Mouse (Mus musculus): ENCODE data around the gene Il9r. TPM values are rescaled to one million over a fixed set of nuclear protein-coding genes. Genes with fewer than 3 reads are reported as not detected.

Il9r gene
- total and polyA plus RNA-seq, 2 experiments from 2014 or later = not detected

- Histone ChIP-seq H3K4me2 (ENCODE audit: low read depth, low read length, poor library complexity, severe bottlenecking) (no peak overlapping the region), H3K27me3 (ENCODE audit: insufficient read depth, low read length) (no peaks in the 10 kb centered on the region), H3K36me3 (ENCODE audit: insufficient read depth, low read length) (peaks cover 30% of the 10 kb centered on the region), H3K4me3 (ENCODE audit: low read depth, low read length) (no peak overlapping the region), H3K27ac (ENCODE audit: low read depth, low read length) (no peak overlapping the region), H3K9ac (replicated peaks; ENCODE audit: low read length, poor library complexity, severe bottlenecking) (no peak overlapping the region), H3K4me1 (ENCODE audit: insufficient read depth, low read length) (peaks cover 8% of the 10 kb centered on the region; the same call in 1 of the 2 replicates), H3K9me3 (ENCODE audit: low read length) (no peaks in the 10 kb centered on the region)
- DNase-seq (ENCODE audit: low spot score) (no peak), ATAC-seq (ENCODE audit: low FRiP score) (no peak)
- TF ChIP-seq CTCF (IDR thresholded peaks at IDR 0.05) = no peak
- 96% methylated on average over 2 of the region's 2 CpGs for WGBS
These were observed 31.0 kb upstream of the Il9r start for GRCm38 (mm10) chr11:32231125-32231524.

DNA sequence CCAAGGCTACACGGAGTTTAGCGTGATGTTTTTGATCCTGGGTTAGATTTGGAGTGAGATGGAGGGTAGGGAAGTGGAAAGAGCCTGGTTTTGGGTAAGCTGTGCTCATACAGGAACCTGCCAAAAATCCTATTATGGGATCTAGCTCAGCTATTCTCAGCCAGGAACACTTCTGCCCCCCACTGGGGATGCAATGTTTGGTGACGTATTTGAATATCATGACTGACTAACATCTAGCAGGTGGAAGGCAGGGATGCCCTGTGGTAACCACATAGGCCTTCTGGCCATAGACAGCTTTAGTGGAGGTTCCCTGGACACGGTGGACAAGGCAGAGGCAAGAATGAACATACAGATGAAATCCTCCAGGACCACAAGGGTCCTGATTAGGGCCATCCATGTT, 30.1 kb upstream of the Il9r start:
- TF ChIP-seq CTCF (IDR thresholded peaks at IDR 0.05) = no peak
- DNase-seq (ENCODE audit: low spot score) = no peak
- H3K27me3 ChIP-seq (ENCODE audit: insufficient read depth, low read length) = no peaks in the 10 kb centered on the region
- 77% methylated on average over 4 of the region's 4 CpGs for WGBS
- no peak overlapping the region for H3K9ac ChIP-seq (replicated peaks; ENCODE audit: low read length, poor library complexity, severe bottlenecking)
- H3K4me2 ChIP-seq (ENCODE audit: low read depth, low read length, poor library complexity, severe bottlenecking) = no peak overlapping the region
- H3K4me3 ChIP-seq (ENCODE audit: low read depth, low read length) = no peak overlapping the region
- no peak overlapping the region for H3K27ac ChIP-seq (ENCODE audit: low read depth, low read length)
- no peak for ATAC-seq (ENCODE audit: low FRiP score)
- H3K36me3 ChIP-seq (ENCODE audit: insufficient read depth, low read length) = peaks cover 30% of the 10 kb centered on the region
- H3K4me1 ChIP-seq (ENCODE audit: insufficient read depth, low read length) = peaks cover 8% of the 10 kb centered on the region
- H3K9me3 ChIP-seq (ENCODE audit: low read length) = no peaks in the 10 kb centered on the region

GRCm38 (mm10) chr11:32228292-32228845, 28.3 kb upstream of the Il9r start:
- no peak for DNase-seq (ENCODE audit: low spot score)
- H3K36me3 ChIP-seq (ENCODE audit: insufficient read depth, low read length) = peaks cover 18% of the 10 kb centered on the region
- no peak overlapping the region for H3K4me3 ChIP-seq (ENCODE audit: low read depth, low read length)
- peaks cover 8% of the 10 kb centered on the region for H3K4me1 ChIP-seq (ENCODE audit: insufficient read depth, low read length)
- H3K27ac ChIP-seq (ENCODE audit: low read depth, low read length) = no peak overlapping the region
- no peaks in the 10 kb centered on the region for H3K9me3 ChIP-seq (ENCODE audit: low read length)
- no peak for TF ChIP-seq CTCF (IDR thresholded peaks at IDR 0.05)
- ATAC-seq (ENCODE audit: low FRiP score) = no peak
- H3K9ac ChIP-seq (replicated peaks; ENCODE audit: low read length, poor library complexity, severe bottlenecking) = no peak overlapping the region
- no peak overlapping the region for H3K4me2 ChIP-seq (ENCODE audit: low read depth, low read length, poor library complexity, severe bottlenecking)
- WGBS = 93% methylated on average over 3 of the region's 3 CpGs
- peaks cover 9% of the 10 kb centered on the region; the same call in 1 of the 2 replicates for H3K27me3 ChIP-seq (ENCODE audit: insufficient read depth, low read length)

- H3K4me2 ChIP-seq (ENCODE audit: low read depth, low read length, poor library complexity, severe bottlenecking) = peak overlapping the region; percentile 75
- TF ChIP-seq CTCF (IDR thresholded peaks at IDR 0.05) = no peak
- H3K9ac ChIP-seq (replicated peaks; ENCODE audit: low read length, poor library complexity, severe bottlenecking) = 0 out of 2 replicates have a peak overlapping the region, but pooled peaks have one; percentile 78
- H3K4me3 ChIP-seq (ENCODE audit: low read depth, low read length) = peak overlapping the region; percentile 62; the same call in 1 of the 2 replicates
- peaks cover 13% of the 10 kb centered on the region; the same call in 1 of the 2 replicates for H3K36me3 ChIP-seq (ENCODE audit: insufficient read depth, low read length)
- no peak for ATAC-seq (ENCODE audit: low FRiP score)
- peaks cover 8% of the 10 kb centered on the region for H3K4me1 ChIP-seq (ENCODE audit: insufficient read depth, low read length)
- peaks cover 9% of the 10 kb centered on the region; the same call in 1 of the 2 replicates for H3K27me3 ChIP-seq (ENCODE audit: insufficient read depth, low read length)
- DNase-seq (ENCODE audit: low spot score) = no peak
- no peaks in the 10 kb centered on the region for H3K9me3 ChIP-seq (ENCODE audit: low read length)
- no peak overlapping the region for H3K27ac ChIP-seq (ENCODE audit: low read depth, low read length)
- 90% methylated on average over 9 of the region's 9 CpGs for WGBS
These were observed 27.5 kb upstream of the Il9r start for GRCm38 (mm10) chr11:32227555-32227954.

DNA sequence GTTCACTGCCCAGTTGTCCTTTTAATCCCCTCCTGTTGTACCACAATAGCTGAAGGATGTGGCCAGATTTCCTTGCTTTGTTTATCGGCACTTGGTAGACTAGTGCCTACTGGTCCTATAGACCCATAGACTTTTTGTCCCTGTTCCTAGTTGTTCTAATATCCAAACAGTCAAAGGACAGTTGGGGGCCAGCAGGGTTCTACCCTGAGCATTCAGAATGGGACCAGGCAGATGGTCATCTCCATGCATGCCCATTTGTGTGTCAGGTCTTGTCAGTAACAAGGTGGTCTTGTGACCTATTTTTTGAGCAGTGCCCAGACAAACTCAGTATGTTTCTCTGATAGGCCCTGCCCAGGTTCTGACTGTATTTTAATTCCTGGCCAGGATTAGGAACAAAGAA, 27.0 kb upstream of the Il9r start:
- peaks cover 12% of the 10 kb centered on the region for H3K27me3 ChIP-seq (ENCODE audit: insufficient read depth, low read length)
- H3K4me3 ChIP-seq (ENCODE audit: low read depth, low read length) = peak overlapping the region; percentile 62
- H3K9ac ChIP-seq (replicated peaks; ENCODE audit: low read length, poor library complexity, severe bottlenecking) = peak overlapping the region; percentile 78
- no peak for ATAC-seq (ENCODE audit: low FRiP score)
- no peak for DNase-seq (ENCODE audit: low spot score)
- peaks cover 13% of the 10 kb centered on the region; the same call in 1 of the 2 replicates for H3K36me3 ChIP-seq (ENCODE audit: insufficient read depth, low read length)
- TF ChIP-seq CTCF (IDR thresholded peaks at IDR 0.05) = no peak
- peaks cover 13% of the 10 kb centered on the region for H3K4me1 ChIP-seq (ENCODE audit: insufficient read depth, low read length)
- WGBS = 22% methylated on average over 1 of the region's 1 CpGs
- H3K9me3 ChIP-seq (ENCODE audit: low read length) = no peaks in the 10 kb centered on the region
- H3K4me2 ChIP-seq (ENCODE audit: low read depth, low read length, poor library complexity, severe bottlenecking) = peak overlapping the region; percentile 75
- peak overlapping the region; percentile 86 for H3K27ac ChIP-seq (ENCODE audit: low read depth, low read length)

DNA sequence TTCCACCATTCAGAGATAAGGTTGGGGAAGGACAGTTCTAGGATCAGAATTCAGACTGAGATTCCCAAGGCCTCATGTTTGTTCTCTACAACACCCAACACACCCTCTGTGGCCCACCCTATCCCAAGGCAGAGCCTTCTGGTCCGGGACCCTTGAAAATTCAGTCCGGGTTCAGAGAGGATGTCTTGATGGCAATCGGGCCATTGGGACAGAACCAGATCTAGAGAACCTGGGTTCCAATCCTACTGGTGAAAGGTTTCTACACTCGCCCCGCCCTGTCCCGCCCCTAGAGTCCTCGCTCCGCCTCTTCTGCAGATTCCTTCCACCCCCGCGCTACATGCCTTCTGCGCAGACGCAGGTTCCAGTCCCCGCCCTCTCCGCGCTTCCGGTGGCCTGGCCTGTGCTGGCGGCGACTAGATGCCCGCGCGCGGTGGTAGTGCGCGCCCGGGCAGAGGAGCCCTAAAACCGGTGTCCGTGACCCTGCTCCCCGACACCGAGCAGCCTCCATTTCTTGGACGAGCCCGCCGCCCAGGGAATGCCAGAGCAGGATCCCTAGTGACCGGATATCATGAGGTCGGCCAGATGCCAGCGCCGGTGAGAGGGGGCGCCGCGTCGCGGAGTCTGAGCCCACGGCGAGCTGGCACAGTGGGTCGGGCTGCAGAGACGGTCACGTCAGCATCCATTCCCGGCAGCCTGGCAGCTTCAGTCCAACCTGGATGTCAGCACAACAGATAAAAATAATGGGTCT, 26.2 kb upstream of the Il9r start, which contains the start of gene Mpg:
TSS of gene Mpg (plus strand) at position 382 of the 748 bp plus-strand sequence.
- no peak for TF ChIP-seq CTCF (IDR thresholded peaks at IDR 0.05)
- Histone ChIP-seq H3K9ac (replicated peaks; ENCODE audit: low read length, poor library complexity, severe bottlenecking) (peak within 1 kb of the TSS; percentile 78), H3K4me3 (ENCODE audit: low read depth, low read length) (peak within 1 kb of the TSS; percentile 62), H3K36me3 (ENCODE audit: insufficient read depth, low read length) (peaks cover 9% of the 10 kb centered on the region; the same call in 1 of the 2 replicates), H3K27ac (ENCODE audit: low read depth, low read length) (peak within 1 kb of the TSS; percentile 86), H3K27me3 (ENCODE audit: insufficient read depth, low read length) (peaks cover 13% of the 10 kb centered on the region), H3K4me2 (ENCODE audit: low read depth, low read length, poor library complexity, severe bottlenecking) (peak within 1 kb of the TSS; percentile 75), H3K9me3 (ENCODE audit: low read length) (no peaks in the 10 kb centered on the region), H3K4me1 (ENCODE audit: insufficient read depth, low read length) (peaks cover 14% of the 10 kb centered on the region)
- ATAC-seq (ENCODE audit: low FRiP score) (peak; percentile 80), DNase-seq (ENCODE audit: low spot score) (peak; percentile 88)
- 3% methylated on average over 47 of the region's 47 CpGs for WGBS

Data from midbrain, postnatal 0 days (tissue).